Mouse (Mus musculus) kidney, postnatal 36 days (tissue): ENCODE measurements at regions not wholly inside any gene's neighbourhood (a gene's known extent, or its start where the extent isn't known, plus 50 kb on each side); places are given as distances from the start of the nearest gene placed in this dataset.

Experiments
- DNase-seq, 2 experiments: peaks; one replicate each; pipeline ENCODE4 v3.0.0; 2021 to 2022; ENCODE audit warnings: mixed read lengths in 2 of 2

DNA sequence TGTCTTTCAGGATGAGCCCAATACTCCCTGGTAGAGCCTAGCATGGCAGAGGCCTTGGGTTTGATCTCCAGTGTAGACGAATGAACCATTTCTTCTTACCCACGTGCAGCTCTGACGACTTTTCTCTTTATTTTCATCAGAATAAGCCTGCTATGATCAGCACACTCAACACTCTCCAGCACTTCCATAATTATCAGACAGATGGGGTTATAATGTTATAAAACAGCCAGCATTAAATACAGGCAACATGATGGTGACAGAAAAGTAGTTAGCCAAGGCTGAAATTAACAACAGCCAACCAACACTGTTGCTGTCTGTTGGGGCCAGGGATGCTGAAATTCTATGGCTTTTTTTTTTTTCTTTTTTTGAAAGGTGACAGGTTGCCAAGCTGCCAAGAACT, 67.7 kb upstream of the Mkln1 start:
- no peak for DNase-seq

DNA sequence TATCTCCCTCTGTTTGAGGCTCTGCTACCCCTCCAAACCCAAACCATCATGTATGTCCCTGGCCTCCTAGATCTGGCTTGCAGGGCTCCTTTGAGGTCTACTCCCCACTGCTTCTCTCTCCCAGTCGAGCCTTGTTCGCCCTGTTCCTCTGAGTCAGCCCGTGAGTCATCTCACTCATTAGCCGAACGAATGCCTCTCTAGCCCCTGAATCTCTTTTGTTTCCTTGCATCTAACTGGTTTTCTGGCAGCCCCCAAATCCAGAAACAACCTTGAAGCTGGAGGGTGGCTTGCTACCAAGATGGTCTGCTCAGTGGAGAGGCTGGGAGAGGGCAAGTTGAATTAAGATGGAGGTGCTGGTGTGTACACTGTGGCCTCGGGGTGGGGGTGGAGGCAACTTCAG, 66.3 kb upstream of the Mkln1 start:
- no peak for DNase-seq

- no peak for DNase-seq
These were observed 65.8 kb upstream of the Mkln1 start for GRCm38 (mm10) chr6:31332714-31333113.

GRCm38 (mm10) chr6:31333228-31333922, 65.2 kb upstream of the Mkln1 start:
- no peak for DNase-seq

DNA sequence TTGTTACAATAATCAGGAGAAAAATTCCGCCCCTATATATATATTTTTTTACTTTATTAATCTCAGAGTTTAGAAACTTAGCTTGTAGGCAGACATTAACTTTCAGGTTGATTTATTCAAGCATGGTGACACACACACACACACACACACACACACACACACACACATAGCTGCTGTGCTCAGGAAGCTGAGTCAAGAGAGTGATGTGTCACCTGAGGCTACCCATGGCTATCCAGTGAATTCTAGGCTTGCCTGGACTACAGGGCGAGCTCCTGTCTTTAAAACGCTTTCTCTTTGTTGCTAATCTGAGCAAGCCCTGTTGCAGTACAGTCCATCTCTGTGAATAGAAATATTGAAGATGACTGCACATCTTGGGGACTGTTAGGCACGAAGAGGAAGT, 64.4 kb upstream of the Mkln1 start:
- DNase-seq = no peak

GRCm38 (mm10) chr6:31339122-31339947, 59.2 kb upstream of the Mkln1 start:
- no peak for DNase-seq

GRCm38 (mm10) chr6:31339948-31340250, 58.6 kb upstream of the Mkln1 start:
- DNase-seq = no peak

DNA sequence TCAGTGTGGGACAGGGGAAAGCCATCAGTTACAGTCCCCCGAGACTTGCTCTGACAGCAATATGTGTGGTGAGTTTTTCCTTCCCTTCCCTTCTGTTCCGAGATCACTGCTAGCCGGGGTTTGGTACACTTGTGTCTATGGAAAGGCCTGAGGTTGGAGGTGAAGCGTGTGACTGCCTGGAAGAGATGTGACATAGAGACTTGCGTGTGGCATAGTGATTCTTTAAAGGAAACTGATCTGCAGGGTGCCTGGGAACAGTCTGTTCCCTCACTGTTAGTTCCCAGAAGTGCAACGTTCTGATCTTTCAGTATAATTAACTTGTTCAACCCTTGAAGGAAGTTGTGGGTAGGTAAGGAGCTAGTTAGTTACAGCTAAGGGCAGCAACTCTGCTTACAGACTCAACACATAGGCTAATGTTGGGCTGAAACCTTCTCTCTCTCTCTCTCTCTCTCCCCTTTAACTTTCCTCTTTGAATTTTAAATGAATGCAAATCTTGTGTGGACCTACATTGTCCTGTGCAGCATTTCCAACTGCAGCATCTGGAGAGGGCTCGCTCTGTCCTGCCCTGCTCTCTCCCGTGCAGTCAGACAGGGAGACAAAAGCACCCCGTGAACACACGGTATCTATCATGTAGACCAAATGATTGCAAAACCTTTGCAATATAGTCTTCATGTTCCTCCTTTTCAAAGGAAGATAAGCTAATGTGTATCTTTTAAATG, 53.0 kb upstream of the Mkln1 start:
- DNase-seq = no peak

DNA sequence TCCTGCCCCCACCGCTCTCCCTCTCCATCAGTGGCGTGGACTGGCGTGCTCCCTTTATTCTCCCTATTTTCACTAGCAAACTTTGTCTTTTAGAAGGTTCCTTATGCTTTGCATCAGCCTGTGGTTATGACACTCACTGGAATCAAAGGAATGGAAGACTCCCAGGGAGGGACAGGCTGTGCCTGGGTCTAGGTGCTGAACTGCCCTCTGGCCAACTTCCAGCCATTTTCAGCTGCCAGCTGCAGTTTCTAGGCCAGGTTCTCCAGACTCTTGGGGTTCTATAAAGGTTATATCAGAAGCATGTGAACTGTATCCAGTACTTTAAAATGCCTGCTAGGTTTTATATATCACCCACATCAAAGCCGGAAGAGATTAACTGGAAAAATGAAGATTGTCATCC, 50.2 kb upstream of the Mkln1 start:
- peak in 1 of 2 experiments; percentile 70 for DNase-seq
